Mouse (Mus musculus): ENCODE results near the gene Agfg1. TPM values are rescaled to one million over a fixed set of nuclear protein-coding genes. Genes with fewer than 3 reads are reported as not detected.

Gene Agfg1
- polyA plus RNA-seq, 1 experiment from 2014 or later, result 28.1 TPM

GRCm38 (mm10) chr1:82825783-82826182, 13.5 kb upstream of the Agfg1 start:
- no peaks in the 10 kb centered on the region for H3K9me3 ChIP-seq
- H3K4me2 ChIP-seq, result no peak overlapping the region
- H3K4me1 ChIP-seq, result no peaks in the 10 kb centered on the region
- no peaks in the 10 kb centered on the region for H3K36me3 ChIP-seq
- 91% methylated on average over 7 of the region's 7 CpGs for WGBS
- H3K27ac ChIP-seq, result no peak overlapping the region
- H3K27me3 ChIP-seq, result no peaks in the 10 kb centered on the region
- no peak overlapping the region for H3K4me3 ChIP-seq
- H3K9ac ChIP-seq, result no peak overlapping the region
- no peak for ATAC-seq (ENCODE audit: insufficient number of reproducible peaks, insufficient read depth, low FRiP score, low TSS enrichment, low read depth)

DNA sequence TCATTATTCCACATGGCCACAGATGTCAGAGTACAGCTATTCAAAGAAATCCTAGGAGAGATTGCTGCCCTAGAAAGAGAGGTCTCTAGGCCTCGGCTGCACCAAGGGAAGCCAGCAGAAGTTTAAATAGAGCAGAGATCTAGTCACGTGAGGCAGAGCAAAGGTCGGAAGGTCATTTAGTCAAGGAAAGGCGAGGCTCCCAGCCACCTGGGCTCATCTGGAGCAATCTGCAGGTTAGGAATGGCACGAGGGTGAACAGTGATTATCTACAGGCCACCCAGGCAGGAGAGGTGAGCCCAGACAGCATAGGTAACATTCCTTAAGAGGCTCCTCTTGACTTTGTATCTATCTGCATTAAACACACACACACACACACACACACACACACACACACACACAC, 12.4 kb upstream of the Agfg1 start:
- Histone ChIP-seq H3K4me3 (no peak overlapping the region), H3K27ac (no peak overlapping the region), H3K4me1 (0 out of 2 replicates have a peak, but pooled peaks cover 3% of the 10 kb centered on the region), H3K27me3 (no peaks in the 10 kb centered on the region), H3K36me3 (no peaks in the 10 kb centered on the region), H3K9me3 (no peaks in the 10 kb centered on the region), H3K4me2 (no peak overlapping the region), H3K9ac (no peak overlapping the region)
- WGBS, result 37% methylated on average over 5 of the region's 5 CpGs
- no peak for ATAC-seq (ENCODE audit: insufficient number of reproducible peaks, insufficient read depth, low FRiP score, low TSS enrichment, low read depth)

GRCm38 (mm10) chr1:82830771-82831170, 8.5 kb upstream of the Agfg1 start:
- 0 out of 2 replicates have a peak, but pooled peaks cover 3% of the 10 kb centered on the region for H3K4me1 ChIP-seq
- H3K9ac ChIP-seq, result no peak overlapping the region
- no peak overlapping the region for H3K4me2 ChIP-seq
- WGBS, result 82% methylated on average over 1 of the region's 1 CpGs
- H3K9me3 ChIP-seq, result no peaks in the 10 kb centered on the region
- no peaks in the 10 kb centered on the region for H3K27me3 ChIP-seq
- H3K27ac ChIP-seq, result no peak overlapping the region
- ATAC-seq (ENCODE audit: insufficient number of reproducible peaks, insufficient read depth, low FRiP score, low TSS enrichment, low read depth), result no peak
- H3K4me3 ChIP-seq, result no peak overlapping the region
- H3K36me3 ChIP-seq, result no peaks in the 10 kb centered on the region

DNA sequence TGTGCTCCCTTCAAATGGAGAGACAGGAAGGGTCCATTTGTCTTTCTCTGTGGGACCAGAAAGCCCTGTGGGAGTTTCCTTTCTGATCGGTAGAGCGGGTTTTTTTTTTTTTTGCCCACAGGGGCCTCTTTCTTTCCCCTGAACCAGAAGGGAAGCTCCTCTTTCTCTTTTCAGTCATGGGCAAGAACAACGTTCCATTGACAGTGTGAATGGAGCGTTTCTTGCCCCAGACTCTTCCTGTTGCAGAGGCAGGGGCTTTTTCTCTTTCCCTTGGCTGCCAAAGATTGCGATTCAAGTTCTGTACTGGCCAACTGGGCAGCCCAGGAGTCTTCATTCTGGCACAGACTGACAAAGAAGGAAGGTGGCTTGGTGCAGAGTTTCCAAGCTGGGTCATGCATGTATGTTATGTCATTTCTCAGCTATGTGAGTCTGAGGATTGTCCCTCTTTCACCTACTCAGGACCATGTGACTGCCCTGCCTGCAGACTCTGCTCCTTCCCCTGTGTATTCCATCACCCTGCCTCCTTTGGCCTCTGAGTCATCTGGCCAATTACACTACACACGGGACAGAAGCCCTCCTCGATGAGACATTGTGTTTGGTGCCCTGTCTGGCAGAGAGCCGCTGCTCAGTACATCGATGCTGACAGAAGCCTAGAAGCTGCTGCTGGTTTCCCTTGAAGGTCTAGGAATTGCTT, 7.6 kb upstream of the Agfg1 start:
- ATAC-seq (ENCODE audit: insufficient number of reproducible peaks, insufficient read depth, low FRiP score, low TSS enrichment, low read depth), result no peak
- Histone ChIP-seq H3K9me3 (no peaks in the 10 kb centered on the region), H3K27ac (no peak overlapping the region), H3K36me3 (no peaks in the 10 kb centered on the region), H3K4me1 (0 out of 2 replicates have a peak, but pooled peaks cover 3% of the 10 kb centered on the region), H3K4me3 (no peak overlapping the region), H3K27me3 (no peaks in the 10 kb centered on the region), H3K4me2 (no peak overlapping the region), H3K9ac (no peak overlapping the region)
- 34% methylated on average over 9 of the region's 9 CpGs for WGBS

GRCm38 (mm10) chr1:82832495-82833021, 6.7 kb upstream of the Agfg1 start:
- Histone ChIP-seq H3K4me1 (0 out of 2 replicates have a peak, but pooled peaks cover 3% of the 10 kb centered on the region), H3K9me3 (no peaks in the 10 kb centered on the region), H3K9ac (no peak overlapping the region), H3K36me3 (no peaks in the 10 kb centered on the region), H3K27ac (no peak overlapping the region), H3K4me2 (no peak overlapping the region), H3K4me3 (no peak overlapping the region), H3K27me3 (no peaks in the 10 kb centered on the region)
- ATAC-seq (ENCODE audit: insufficient number of reproducible peaks, insufficient read depth, low FRiP score, low TSS enrichment, low read depth), result no peak
- 61% methylated on average over 11 of the region's 11 CpGs for WGBS

GRCm38 (mm10) chr1:82833501-82833900, 5.8 kb upstream of the Agfg1 start:
- Histone ChIP-seq H3K4me1 (peaks cover 4% of the 10 kb centered on the region; the same call in 1 of the 2 replicates), H3K9me3 (no peaks in the 10 kb centered on the region), H3K27me3 (no peaks in the 10 kb centered on the region), H3K27ac (no peak overlapping the region), H3K4me3 (no peak overlapping the region), H3K4me2 (no peak overlapping the region), H3K9ac (no peak overlapping the region), H3K36me3 (no peaks in the 10 kb centered on the region)
- WGBS, result 78% methylated on average over 2 of the region's 2 CpGs
- ATAC-seq (ENCODE audit: insufficient number of reproducible peaks, insufficient read depth, low FRiP score, low TSS enrichment, low read depth), result no peak

DNA sequence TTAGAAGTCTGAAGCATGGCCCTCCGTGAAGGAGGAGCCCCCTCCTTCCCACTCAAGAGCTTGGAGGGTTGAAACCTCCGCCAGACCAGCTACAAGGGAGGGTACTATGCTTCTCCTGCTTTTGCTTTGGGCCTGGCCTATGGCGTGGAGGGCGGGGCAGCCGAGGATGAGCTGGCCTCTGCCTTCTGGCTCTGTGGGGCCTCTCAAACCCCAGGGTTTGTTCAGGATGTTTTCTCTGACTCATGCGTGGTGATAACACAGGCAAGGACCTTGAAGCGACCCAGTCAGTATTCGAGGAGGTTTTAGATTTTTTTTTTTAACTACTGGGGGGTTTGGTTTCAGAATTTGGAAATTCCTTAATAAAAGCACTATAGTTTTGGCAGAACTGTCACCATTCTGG, 4.7 kb upstream of the Agfg1 start:
- H3K36me3 ChIP-seq, result no peaks in the 10 kb centered on the region
- H3K4me1 ChIP-seq, result peaks cover 8% of the 10 kb centered on the region; the same call in 1 of the 2 replicates
- H3K4me3 ChIP-seq, result no peak overlapping the region
- no peaks in the 10 kb centered on the region for H3K27me3 ChIP-seq
- H3K9me3 ChIP-seq, result no peaks in the 10 kb centered on the region
- H3K9ac ChIP-seq, result no peak overlapping the region
- WGBS, result 70% methylated on average over 8 of the region's 8 CpGs
- ATAC-seq (ENCODE audit: insufficient number of reproducible peaks, insufficient read depth, low FRiP score, low TSS enrichment, low read depth), result no peak
- no peak overlapping the region for H3K27ac ChIP-seq
- H3K4me2 ChIP-seq, result no peak overlapping the region

GRCm38 (mm10) chr1:82836342-82837217, 2.7 kb upstream of the Agfg1 start:
- no peak for ATAC-seq (ENCODE audit: insufficient number of reproducible peaks, insufficient read depth, low FRiP score, low TSS enrichment, low read depth)
- Histone ChIP-seq H3K9ac (no peak overlapping the region), H3K4me2 (no peak overlapping the region), H3K4me3 (no peak overlapping the region), H3K4me1 (peaks cover 17% of the 10 kb centered on the region), H3K36me3 (no peaks in the 10 kb centered on the region), H3K9me3 (no peaks in the 10 kb centered on the region), H3K27me3 (no peaks in the 10 kb centered on the region), H3K27ac (no peak overlapping the region)
- WGBS, result 83% methylated on average over 13 of the region's 13 CpGs

DNA sequence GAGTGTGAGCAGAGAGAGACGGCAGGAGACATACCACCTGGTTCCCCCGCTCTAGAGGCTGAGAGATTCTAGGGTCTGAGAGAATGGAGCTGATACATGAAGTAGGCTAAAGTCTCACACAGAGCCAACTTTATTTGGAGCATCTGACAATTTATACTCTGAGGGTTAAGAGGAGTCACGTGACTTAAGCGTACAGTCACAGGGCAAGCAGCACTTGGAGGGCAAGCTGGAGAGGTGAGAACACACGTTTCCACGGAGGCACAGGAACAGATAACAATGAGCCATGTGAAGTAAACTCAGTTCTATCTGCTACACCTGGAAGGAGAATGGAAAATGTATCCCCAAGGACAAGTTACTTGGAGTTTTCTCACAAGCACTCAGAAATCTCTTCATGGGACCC, 1.7 kb upstream of the Agfg1 start:
- WGBS, result 76% methylated on average over 6 of the region's 6 CpGs
- Histone ChIP-seq H3K9me3 (no peaks in the 10 kb centered on the region), H3K36me3 (no peaks in the 10 kb centered on the region), H3K9ac (no peak overlapping the region), H3K27me3 (no peaks in the 10 kb centered on the region), H3K4me1 (peaks cover 14% of the 10 kb centered on the region), H3K4me3 (no peak overlapping the region), H3K27ac (no peak overlapping the region), H3K4me2 (no peak overlapping the region)
- ATAC-seq (ENCODE audit: insufficient number of reproducible peaks, insufficient read depth, low FRiP score, low TSS enrichment, low read depth), result no peak

GRCm38 (mm10) chr1:82838469-82839295, 601 bp upstream of the Agfg1 start:
- Histone ChIP-seq H3K36me3 (no peaks in the 10 kb centered on the region), H3K27me3 (no peaks in the 10 kb centered on the region), H3K4me2 (peak overlapping the region; percentile 85), H3K9ac (peak overlapping the region; percentile 91), H3K9me3 (no peaks in the 10 kb centered on the region), H3K4me1 (peaks cover 14% of the 10 kb centered on the region), H3K4me3 (peak overlapping the region; percentile 96), H3K27ac (no peak overlapping the region)
- 32% methylated on average over 18 of the region's 18 CpGs for WGBS
- 0 out of 2 replicates have a peak, but pooled peaks have one; percentile 12 for ATAC-seq (ENCODE audit: insufficient number of reproducible peaks, insufficient read depth, low FRiP score, low TSS enrichment, low read depth)

Data from embryonic facial prominence, embryonic 13.5 days (tissue).